Mouse (Mus musculus) midbrain, embryonic 13.5 days (tissue): ENCODE measurements around the gene Otud4. TPM values are rescaled to one million over a fixed set of nuclear protein-coding genes. Genes with fewer than 3 reads are reported as not detected.
"Not testable (repeated sequence)": the region's sequence is repeated elsewhere in the genome, so short reads cannot be mapped to it uniquely, and the experiment has no call there.

Experiments used
- ATAC-seq: fragments of 200-750 bp; cut with Nextera tagmentation; 2 replicates; pipeline ENCODE4 v1.8.0; 2017; ENCODE audit warnings: mild to moderate bottlenecking, moderate TSS enrichment, moderate library complexity
- H3K27ac ChIP-seq: fragments of 300-500 bp; sonication (generic); 2 replicates; pipeline ENCODE4 v1.5.1; 2015; ENCODE audit warnings: inconsistent platforms, mild to moderate bottlenecking, moderate library complexity
- H3K27me3 ChIP-seq: fragments of 300-500 bp; sonication (generic); 2 replicates; pipeline ENCODE4 v1.6.1; 2015; ENCODE audit warnings: mild to moderate bottlenecking, inconsistent platforms
- H3K36me3 ChIP-seq: fragments of 300-500 bp; sonication (generic); 2 replicates; pipeline ENCODE4 v1.6.1; 2015; ENCODE audit warnings: mild to moderate bottlenecking, inconsistent platforms
- H3K4me1 ChIP-seq: fragments of 300-500 bp; sonication (generic); replicated peaks from 2 replicates; pipeline ENCODE4 v1.6.1; 2015; ENCODE audit warnings: inconsistent platforms
- H3K4me2 ChIP-seq: fragments of 300-500 bp; sonication (generic); replicated peaks from 2 replicates; pipeline ENCODE4 v1.6.1; 2015; ENCODE audit warnings: moderate library complexity, mild to moderate bottlenecking, inconsistent platforms
- H3K4me3 ChIP-seq: fragments of 300-500 bp; sonication (generic); replicated peaks from 2 replicates; pipeline ENCODE4 v1.5.1; 2015; ENCODE audit warnings: mild to moderate bottlenecking, inconsistent platforms
- H3K9ac ChIP-seq: fragments of 300-500 bp; sonication (generic); replicated peaks from 2 replicates; pipeline ENCODE4 v1.6.1; 2015; ENCODE audit warnings: mild to moderate bottlenecking, inconsistent platforms
- H3K9me3 ChIP-seq: fragments of 300-500 bp; sonication (generic); 2 replicates; pipeline ENCODE4 v1.6.1; 2016; ENCODE audit warnings: mild to moderate bottlenecking, inconsistent platforms
- WGBS: fragments of 180-500 bp; shearing (Covaris S2); methylation state at CpG from one replicate; pipeline ENCODE4 v1.1.7; 2015; 5-methylcytosine and 5-hydroxymethylcytosine counted together
- polyA plus RNA-seq: library from polyadenylated mRNA; unstranded; fragments of >200 nt; fragmentation: Nextera tagmentation; extraction: Ambion mirVana; gene quantifications from 2 replicates; pipeline ENCODE4 v1.2.1, GENCODE M21; 2015

Gene Otud4
- 10.5 and 11.0 TPM in 2 replicates for polyA plus RNA-seq

DNA sequence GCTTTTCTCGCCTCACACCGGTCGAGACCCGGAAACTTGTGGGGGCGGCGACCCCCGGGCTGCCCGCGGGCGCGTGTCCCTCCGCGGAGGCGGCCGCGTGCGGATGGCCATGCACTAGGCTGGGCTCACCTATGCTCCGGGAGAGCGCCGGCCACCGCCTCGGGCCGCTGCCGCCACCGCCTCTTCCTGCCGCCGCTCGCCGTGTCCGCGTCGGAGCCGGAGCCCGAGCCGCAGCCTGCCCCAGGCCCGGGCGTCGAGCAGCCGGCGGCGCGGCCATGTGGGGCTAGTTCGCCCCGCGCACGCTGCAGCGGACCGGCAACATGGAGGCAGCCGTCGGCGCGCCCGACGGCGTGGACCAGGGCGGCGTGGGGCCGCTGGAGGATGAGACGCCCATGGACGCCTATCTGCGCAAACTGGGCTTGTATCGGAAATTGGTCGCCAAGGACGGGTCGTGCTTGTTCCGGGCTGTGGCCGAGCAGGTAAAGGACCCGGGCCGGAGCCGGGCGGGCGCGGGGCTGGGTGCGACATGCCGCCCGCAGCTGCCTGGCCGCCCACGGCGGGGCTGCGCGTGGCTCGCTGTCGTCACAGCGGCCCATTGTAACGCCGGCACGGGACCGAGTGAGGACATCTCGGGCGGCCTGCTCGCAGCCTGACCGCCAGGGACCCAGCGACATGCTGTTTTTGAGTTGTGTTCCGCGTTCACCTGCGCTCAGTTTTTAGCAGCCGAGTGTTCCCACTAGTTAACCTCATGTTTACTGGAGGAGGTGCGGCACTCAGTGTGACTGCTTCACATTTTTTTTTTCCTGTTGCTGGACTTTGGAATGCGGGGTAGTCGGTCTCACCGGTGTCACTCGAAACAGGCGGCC lies at the start of gene Otud4:
TSS of gene Otud4 (plus strand) at position 33 of the 866 bp plus-strand sequence.
- H3K27me3 ChIP-seq, result no peaks in the 10 kb centered on the region
- H3K9me3 ChIP-seq, result no peaks in the 10 kb centered on the region
- H3K27ac ChIP-seq, result peak within 1 kb of the TSS; percentile 97
- peak within 1 kb of the TSS; percentile 74 for H3K4me2 ChIP-seq
- peak within 1 kb of the TSS; percentile 91 for H3K9ac ChIP-seq
- ATAC-seq, result peak; percentile 75
- H3K36me3 ChIP-seq, result 0 out of 2 replicates have a peak, but pooled peaks cover 3% of the 10 kb centered on the region
- peaks cover 33% of the 10 kb centered on the region for H3K4me1 ChIP-seq
- under 1% methylated on average over 90 of the region's 103 CpGs for WGBS
- peak within 1 kb of the TSS; percentile 93 for H3K4me3 ChIP-seq

DNA sequence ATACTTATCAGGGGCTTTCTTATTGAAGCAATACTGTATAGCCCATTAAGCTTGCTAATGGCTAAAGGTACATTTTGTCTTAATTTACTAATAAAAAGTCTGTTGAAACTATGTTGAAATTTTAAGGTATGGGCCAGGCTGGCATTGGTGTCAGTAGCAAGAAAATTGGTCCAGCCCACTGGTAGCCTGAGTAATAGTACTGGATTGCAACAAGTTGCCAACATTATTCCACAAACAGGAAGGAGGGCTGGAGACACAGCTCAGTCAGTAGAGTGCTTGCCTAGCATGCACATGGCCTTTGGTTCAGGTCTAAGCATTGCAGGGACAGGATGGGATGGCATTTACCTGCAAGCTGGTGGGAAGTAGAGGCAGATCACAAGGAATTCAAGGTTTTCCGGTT lies 38.5 kb upstream of the Otud4 start:
- H3K9ac ChIP-seq, result no peak overlapping the region
- no peak overlapping the region for H3K4me2 ChIP-seq
- no peak for ATAC-seq
- H3K27me3 ChIP-seq, result no peaks in the 10 kb centered on the region
- WGBS, result 100% methylated on average over 1 of the region's 1 CpGs
- H3K36me3 ChIP-seq, result no peaks in the 10 kb centered on the region
- H3K4me1 ChIP-seq, result no peaks in the 10 kb centered on the region
- no peak overlapping the region for H3K27ac ChIP-seq
- H3K4me3 ChIP-seq, result no peak overlapping the region
- no peaks in the 10 kb centered on the region for H3K9me3 ChIP-seq

DNA sequence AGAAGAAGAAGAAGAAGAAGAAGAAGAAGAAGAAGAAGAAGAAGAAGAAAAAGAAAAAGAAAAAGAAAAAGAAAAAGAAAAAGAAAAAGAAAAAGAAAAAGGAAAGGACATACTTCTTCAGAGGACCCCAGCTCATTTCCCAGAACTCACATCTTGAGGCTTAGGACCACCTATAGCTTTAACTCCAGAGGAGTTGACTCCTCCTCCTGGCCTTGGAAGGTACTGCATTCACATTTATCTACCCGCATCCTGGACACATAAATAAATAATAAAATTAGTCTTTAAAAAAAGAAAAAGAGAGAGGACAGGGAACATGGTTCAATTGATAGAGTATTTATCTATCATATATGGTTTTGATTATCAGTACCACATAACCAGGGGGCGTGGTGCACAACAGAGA lies 36.2 kb upstream of the Otud4 start:
- H3K9me3 ChIP-seq, H3K27me3 ChIP-seq, H3K9ac ChIP-seq, H3K4me2 ChIP-seq, H3K4me1 ChIP-seq, H3K36me3 ChIP-seq, H3K4me3 ChIP-seq, ATAC-seq, H3K27ac ChIP-seq: not testable (repeated sequence)
- WGBS, result 52% methylated on average over 2 of the region's 2 CpGs

DNA sequence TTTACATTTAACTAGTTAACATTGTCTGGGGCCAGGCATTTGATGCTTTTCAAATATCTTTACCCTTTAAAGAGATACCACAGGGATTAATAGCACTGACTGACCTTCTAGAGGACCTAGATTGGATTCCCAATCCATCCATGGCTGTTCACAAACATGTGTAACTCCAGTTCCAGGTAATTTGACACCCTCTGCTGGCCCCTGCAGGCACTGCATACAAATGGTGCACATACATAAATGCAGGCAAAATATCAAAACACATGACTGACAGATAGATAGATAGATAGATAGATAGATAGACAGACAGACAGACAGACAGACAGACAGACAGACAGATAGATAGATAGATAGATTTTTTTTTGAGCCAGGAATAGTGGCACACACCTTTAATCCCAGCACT lies 33.2 kb upstream of the Otud4 start:
- no peaks in the 10 kb centered on the region for H3K27me3 ChIP-seq
- H3K27ac ChIP-seq, result no peak overlapping the region
- no peak for ATAC-seq
- H3K4me3 ChIP-seq, result no peak overlapping the region
- no peaks in the 10 kb centered on the region for H3K36me3 ChIP-seq
- H3K9me3 ChIP-seq, result no peaks in the 10 kb centered on the region
- no peak overlapping the region for H3K9ac ChIP-seq
- H3K4me2 ChIP-seq, result no peak overlapping the region
- no peaks in the 10 kb centered on the region for H3K4me1 ChIP-seq

DNA sequence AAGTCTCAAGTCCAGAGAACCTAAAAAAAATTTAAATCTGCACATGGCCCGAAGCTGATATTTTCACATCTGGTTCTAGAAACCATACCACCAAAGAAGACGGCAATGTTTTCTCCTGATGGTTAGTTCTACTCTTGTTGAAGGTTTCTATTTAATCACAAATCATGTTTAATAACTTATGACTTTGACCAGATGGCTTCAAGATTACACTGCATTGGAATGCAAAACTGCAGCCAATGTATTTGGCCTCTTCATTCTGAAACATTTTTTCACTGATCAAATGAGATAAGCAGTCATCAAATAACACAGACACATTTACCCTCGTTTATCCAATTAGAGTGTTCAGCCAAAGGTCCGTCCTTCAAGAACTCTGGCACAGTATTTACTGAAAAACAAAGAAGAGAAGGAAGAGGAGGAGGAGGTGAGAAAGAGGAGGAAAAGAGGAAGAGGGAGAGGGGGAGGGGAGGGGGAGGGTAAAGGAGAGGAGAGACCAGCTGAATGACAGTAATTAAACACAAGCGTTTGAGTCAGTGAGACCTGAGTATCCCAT lies 32.6 kb upstream of the Otud4 start:
- Histone ChIP-seq H3K36me3 (no peaks in the 10 kb centered on the region), H3K4me2 (no peak overlapping the region), H3K27ac (no peak overlapping the region), H3K9me3 (no peaks in the 10 kb centered on the region), H3K4me3 (no peak overlapping the region), H3K4me1 (no peaks in the 10 kb centered on the region), H3K27me3 (no peaks in the 10 kb centered on the region), H3K9ac (no peak overlapping the region)
- WGBS, result 88% methylated on average over 5 of the region's 5 CpGs
- ATAC-seq, result no peak

DNA sequence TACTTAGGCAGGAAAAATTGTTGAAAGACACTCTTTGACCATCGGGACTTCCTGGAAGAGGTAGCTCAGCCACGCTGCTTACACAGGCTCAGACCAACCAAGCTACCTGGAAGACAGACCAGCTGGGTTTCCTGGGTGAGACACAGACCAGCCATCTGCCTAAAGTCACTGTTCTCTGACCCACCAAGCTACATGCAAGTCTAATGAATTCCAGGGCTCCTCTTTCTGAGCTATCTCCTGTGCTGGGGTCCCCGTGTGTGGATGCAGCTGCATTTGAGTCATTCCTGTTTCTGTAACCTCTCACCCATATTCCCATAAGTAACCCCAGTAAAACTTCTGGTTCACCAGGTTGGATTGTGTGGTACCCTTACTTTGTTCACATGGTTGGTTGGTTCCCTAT lies 30.7 kb upstream of the Otud4 start:
- H3K27ac ChIP-seq, result no peak overlapping the region
- no peak overlapping the region for H3K4me2 ChIP-seq
- H3K4me3 ChIP-seq, result no peak overlapping the region
- H3K9ac ChIP-seq, result no peak overlapping the region
- H3K9me3 ChIP-seq, result no peaks in the 10 kb centered on the region
- ATAC-seq, result no peak
- 86% methylated on average over 3 of the region's 3 CpGs for WGBS
- H3K4me1 ChIP-seq, result no peaks in the 10 kb centered on the region
- no peaks in the 10 kb centered on the region for H3K27me3 ChIP-seq
- H3K36me3 ChIP-seq, result no peaks in the 10 kb centered on the region

DNA sequence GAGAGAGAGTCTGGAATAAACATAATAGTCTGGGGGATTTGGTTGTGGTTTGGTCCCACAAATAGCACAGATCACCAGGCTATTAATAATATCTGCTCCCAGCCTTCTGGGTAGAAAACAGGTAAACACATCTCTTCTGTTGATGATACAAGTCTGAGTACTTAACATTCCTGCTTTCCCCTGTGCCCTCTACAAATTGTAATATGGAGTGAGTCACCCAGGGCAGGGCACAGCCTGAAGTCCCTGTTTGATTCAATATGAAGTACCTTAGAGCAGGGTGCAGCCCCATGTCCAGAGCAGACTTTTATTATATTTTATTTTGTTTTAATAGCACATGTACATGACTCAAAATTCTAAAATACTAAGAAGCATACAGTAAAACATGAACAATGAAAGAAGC lies 29.1 kb upstream of the Otud4 start:
- H3K4me2 ChIP-seq, result no peak overlapping the region
- no peak overlapping the region for H3K27ac ChIP-seq
- no peak for ATAC-seq
- no peak overlapping the region for H3K9ac ChIP-seq
- no peaks in the 10 kb centered on the region for H3K27me3 ChIP-seq
- no peaks in the 10 kb centered on the region for H3K36me3 ChIP-seq
- no peaks in the 10 kb centered on the region for H3K4me1 ChIP-seq
- H3K9me3 ChIP-seq, result no peaks in the 10 kb centered on the region
- no peak overlapping the region for H3K4me3 ChIP-seq

DNA sequence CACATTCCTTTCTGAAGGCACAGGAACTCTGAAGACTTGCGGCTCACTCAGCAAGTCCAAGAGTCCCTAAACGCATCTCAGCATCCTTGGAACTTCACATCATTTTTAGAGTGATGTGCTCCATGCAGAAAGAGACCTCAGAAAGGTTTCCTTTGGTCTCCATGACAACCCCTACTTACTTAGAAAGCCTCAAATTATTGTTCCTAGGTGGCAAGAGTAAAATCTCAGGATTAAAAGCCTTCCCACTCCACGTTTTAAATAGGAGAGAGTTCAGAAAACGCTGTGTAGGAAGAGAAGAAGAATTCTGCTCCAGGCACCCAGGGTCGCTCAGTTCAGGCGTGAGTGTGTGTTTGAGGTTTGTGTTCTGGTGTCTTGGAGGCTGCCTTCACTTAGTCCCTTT lies 27.1 kb upstream of the Otud4 start:
- Histone ChIP-seq H3K4me2 (no peak overlapping the region), H3K27me3 (no peaks in the 10 kb centered on the region), H3K27ac (no peak overlapping the region), H3K4me3 (no peak overlapping the region), H3K4me1 (no peaks in the 10 kb centered on the region), H3K9me3 (no peaks in the 10 kb centered on the region), H3K36me3 (no peaks in the 10 kb centered on the region), H3K9ac (no peak overlapping the region)
- no peak for ATAC-seq
- WGBS, result 51% methylated on average over 6 of the region's 6 CpGs

DNA sequence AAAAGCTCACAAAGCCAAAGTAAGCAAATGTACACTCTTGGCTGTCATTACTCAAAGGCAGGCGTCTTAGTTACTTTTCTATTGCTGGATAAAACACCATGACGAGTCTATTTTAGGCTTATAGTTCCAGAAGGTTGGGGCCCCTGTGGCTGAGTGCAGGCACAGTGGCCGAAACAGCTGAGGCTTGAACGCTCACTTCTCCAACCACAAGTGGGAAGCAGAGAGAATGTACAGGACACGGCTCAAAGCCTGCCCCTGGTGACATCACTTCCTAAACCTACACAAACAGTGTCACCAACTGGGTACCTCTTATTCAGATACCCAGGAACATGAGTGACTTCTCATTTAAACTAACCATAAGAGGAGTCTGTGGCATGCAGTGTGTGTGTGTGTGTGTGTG lies 26.5 kb upstream of the Otud4 start:
- Histone ChIP-seq H3K4me3 (no peak overlapping the region), H3K9ac (no peak overlapping the region), H3K36me3 (no peaks in the 10 kb centered on the region), H3K9me3 (no peaks in the 10 kb centered on the region), H3K27ac (no peak overlapping the region), H3K4me1 (no peaks in the 10 kb centered on the region), H3K4me2 (no peak overlapping the region), H3K27me3 (no peaks in the 10 kb centered on the region)
- ATAC-seq, result no peak; the same call in 1 of the 2 replicates
- 51% methylated on average over 5 of the region's 5 CpGs for WGBS

DNA sequence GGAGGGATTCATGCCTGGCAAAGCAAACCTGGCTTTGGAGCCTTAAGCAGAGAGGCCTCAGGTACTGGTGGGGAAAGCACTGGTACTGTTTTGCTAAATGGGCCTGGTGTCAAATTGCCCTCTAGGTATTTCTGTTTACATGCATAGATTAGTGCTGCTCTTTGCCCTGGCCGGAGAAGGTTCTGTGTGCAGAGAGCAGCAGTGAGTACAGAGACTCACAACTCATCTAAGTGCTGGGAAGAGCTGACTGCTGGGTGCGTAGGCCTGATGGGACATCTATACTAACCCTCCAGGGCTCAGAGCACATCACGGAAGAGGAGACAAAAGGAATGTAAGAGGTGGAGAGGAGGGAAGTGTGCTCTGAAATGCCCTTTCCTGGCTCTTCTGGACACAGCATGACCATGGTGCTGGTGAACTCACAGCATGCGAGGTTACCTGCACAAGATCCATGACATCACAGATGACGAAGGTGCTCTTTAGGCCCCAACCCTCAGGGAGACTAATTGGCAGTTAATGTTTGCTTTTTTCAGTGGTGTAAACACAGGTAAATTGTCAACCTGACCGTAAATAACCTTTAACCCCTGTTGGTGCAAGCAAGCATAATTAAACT lies 23.6 kb upstream of the Otud4 start:
- no peak overlapping the region for H3K27ac ChIP-seq
- ATAC-seq, result no peak
- no peaks in the 10 kb centered on the region for H3K9me3 ChIP-seq
- H3K4me2 ChIP-seq, result no peak overlapping the region
- H3K4me3 ChIP-seq, result no peak overlapping the region
- 88% methylated on average over 6 of the region's 6 CpGs for WGBS
- H3K9ac ChIP-seq, result no peak overlapping the region
- no peaks in the 10 kb centered on the region for H3K36me3 ChIP-seq
- no peaks in the 10 kb centered on the region for H3K27me3 ChIP-seq
- 0 out of 2 replicates have a peak, but pooled peaks cover 5% of the 10 kb centered on the region for H3K4me1 ChIP-seq

DNA sequence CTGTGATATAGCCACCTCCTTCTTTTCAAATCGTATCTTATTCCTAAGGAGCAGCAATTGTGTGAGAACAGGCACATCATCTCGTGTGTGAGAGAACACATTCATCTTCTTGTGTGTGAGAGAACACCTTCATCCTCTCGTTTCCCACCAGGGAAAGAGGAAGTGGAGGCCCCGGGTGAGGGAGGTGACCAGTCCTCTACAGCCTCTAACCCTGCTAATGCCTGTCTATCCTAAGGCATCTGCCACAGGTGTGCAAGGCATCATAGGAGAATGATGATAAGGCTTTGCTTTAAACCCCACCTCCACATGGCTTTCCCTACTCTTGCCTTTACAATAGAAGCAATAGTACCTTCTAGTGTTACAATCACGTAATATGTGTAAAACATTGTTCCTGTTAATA lies 20.5 kb upstream of the Otud4 start:
- H3K4me2 ChIP-seq, result no peak overlapping the region
- no peak overlapping the region for H3K4me3 ChIP-seq
- 70% methylated on average over 5 of the region's 5 CpGs for WGBS
- no peaks in the 10 kb centered on the region for H3K36me3 ChIP-seq
- H3K27me3 ChIP-seq, result no peaks in the 10 kb centered on the region
- H3K9ac ChIP-seq, result no peak overlapping the region
- H3K9me3 ChIP-seq, result no peaks in the 10 kb centered on the region
- no peak for ATAC-seq
- 0 out of 2 replicates have a peak, but pooled peaks cover 5% of the 10 kb centered on the region for H3K4me1 ChIP-seq
- no peak overlapping the region for H3K27ac ChIP-seq

DNA sequence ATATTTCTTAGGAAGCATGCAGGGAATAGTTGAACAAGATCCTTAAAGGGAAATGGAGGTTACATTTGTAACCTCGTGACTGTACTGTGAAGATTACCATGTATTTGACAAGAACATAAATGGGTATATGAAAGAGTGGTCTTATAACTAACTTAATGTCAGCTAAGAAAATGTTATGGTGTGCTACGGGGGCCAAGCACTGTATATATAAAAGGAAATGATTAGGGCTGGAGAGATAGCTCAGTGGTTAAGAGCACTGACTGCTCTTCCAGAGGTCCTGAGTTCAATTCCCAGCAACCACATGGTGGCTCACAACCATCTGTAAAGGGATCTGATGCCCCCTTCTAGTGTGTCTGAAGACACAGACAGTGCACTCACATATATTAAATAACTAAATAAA lies 20.1 kb upstream of the Otud4 start:
- no peak overlapping the region for H3K27ac ChIP-seq
- no peak overlapping the region for H3K9ac ChIP-seq
- H3K4me3 ChIP-seq, result no peak overlapping the region
- no peaks in the 10 kb centered on the region for H3K36me3 ChIP-seq
- H3K9me3 ChIP-seq, result no peaks in the 10 kb centered on the region
- WGBS, result 89% methylated on average over 2 of the region's 2 CpGs
- no peak overlapping the region for H3K4me2 ChIP-seq
- no peaks in the 10 kb centered on the region for H3K27me3 ChIP-seq
- 0 out of 2 replicates have a peak, but pooled peaks cover 5% of the 10 kb centered on the region for H3K4me1 ChIP-seq
- no peak for ATAC-seq
